Mouse (Mus musculus) layer of hippocampus, adult 18-20 months (tissue): ENCODE measurements around the gene Cfap97d1. TPM values are rescaled to one million over a fixed set of nuclear protein-coding genes. Genes with fewer than 3 reads are reported as not detected.
"Not testable (repeated sequence)": the region's sequence is repeated elsewhere in the genome, so short reads cannot be mapped to it uniquely, and the experiment has no call there.

Experiments
- DNase-seq, 2 experiments: peaks; one replicate each; pipeline ENCODE4 v3.0.0; 2022; ENCODE audit warnings: low spot score in 2 of 2
- total RNA-seq, 2 experiments: library from RNA; stranded (reverse); gene quantifications; 2 replicates each; pipeline ENCODE4 v1.2.3; 2021

Cfap97d1 gene
- total RNA-seq, 2 experiments from 2014 or later = not detected

- no peak for DNase-seq
Observed at GRCm38 (mm10) chr11:101972651-101973050, 11.4 kb upstream of the Cfap97d1 start.

- DNase-seq = no peak
Observed at GRCm38 (mm10) chr11:101973496-101973895, 10.6 kb upstream of the Cfap97d1 start.

GRCm38 (mm10) chr11:101974181-101974580 lies 9.9 kb upstream of the Cfap97d1 start:
- no peak for DNase-seq

GRCm38 (mm10) chr11:101974923-101975322 lies 9.2 kb upstream of the Cfap97d1 start:
- no peak for DNase-seq

- no peak for DNase-seq
Observed at GRCm38 (mm10) chr11:101976949-101977348, 7.1 kb upstream of the Cfap97d1 start.

GRCm38 (mm10) chr11:101979140-101979539 lies 4.9 kb upstream of the Cfap97d1 start:
- DNase-seq = no peak

GRCm38 (mm10) chr11:101980603-101981157 lies 3.4 kb upstream of the Cfap97d1 start:
- no peak for DNase-seq

- no peak for DNase-seq
Observed at GRCm38 (mm10) chr11:101981850-101982249, 2.2 kb upstream of the Cfap97d1 start.

GRCm38 (mm10) chr11:101982981-101983411 lies 1.1 kb upstream of the Cfap97d1 start:
- DNase-seq = no peak

GRCm38 (mm10) chr11:101983431-101983921 lies 603 bp upstream of the Cfap97d1 start:
- no peak for DNase-seq

GRCm38 (mm10) chr11:101985450-101985849 lies 1.4 kb downstream of the Cfap97d1 start:
- DNase-seq = not testable (repeated sequence)

GRCm38 (mm10) chr11:101985990-101986389 lies 1.9 kb downstream of the Cfap97d1 start:
- DNase-seq = peak; percentile 73 to 92

- no peak for DNase-seq
Observed at GRCm38 (mm10) chr11:101986913-101987312, 2.8 kb downstream of the Cfap97d1 start, which contains the start of gene Dusp3. TSS of gene Dusp3 (minus strand) at chr11:101987013.

- DNase-seq = no peak
Observed at GRCm38 (mm10) chr11:101990244-101990643, 6.2 kb downstream of the Cfap97d1 start.

GRCm38 (mm10) chr11:101991813-101992212 lies 7.7 kb downstream of the Cfap97d1 start:
- no peak for DNase-seq

- no peak for DNase-seq
Observed at GRCm38 (mm10) chr11:101992411-101992810, 8.3 kb downstream of the Cfap97d1 start.

GRCm38 (mm10) chr11:101994100-101994499 lies 10.0 kb downstream of the Cfap97d1 start:
- no peak for DNase-seq

GRCm38 (mm10) chr11:101995938-101996337 lies 11.9 kb downstream of the Cfap97d1 start:
- DNase-seq = no peak

GRCm38 (mm10) chr11:101998258-101998657 lies 14.2 kb downstream of the Cfap97d1 start:
- no peak for DNase-seq

- DNase-seq = peak in 1 of 2 experiments; percentile 66
Observed at GRCm38 (mm10) chr11:101999466-101999865, 15.4 kb downstream of the Cfap97d1 start.

- no peak for DNase-seq
Observed at GRCm38 (mm10) chr11:102004251-102004650, 20.2 kb downstream of the Cfap97d1 start.

GRCm38 (mm10) chr11:102006271-102006670 lies 22.2 kb downstream of the Cfap97d1 start:
- DNase-seq = no peak

- DNase-seq = no peak
Observed at GRCm38 (mm10) chr11:102006688-102007087, 22.6 kb downstream of the Cfap97d1 start.
